Mouse (Mus musculus): ENCODE results near the gene Olfr1388. TPM values are rescaled to one million over a fixed set of nuclear protein-coding genes. Genes with fewer than 3 reads are reported as not detected.

Gene Olfr1388
- 0.06 and 0.53 TPM in 2 replicates for polyA plus RNA-seq (2012; rRNA removed; ENCODE audit: low replicate concordance)

GRCm38 (mm10) chr11:49436411-49436810 lies at the start of gene Olfr1388:
TSS of gene Olfr1388 (plus strand) at chr11:49436624.

GRCm38 (mm10) chr11:49422767-49423166 lies 13.7 kb upstream of the Olfr1388 start, which contains the start of gene Olfr1389:
TSS of gene Olfr1389 (plus strand) at chr11:49423067.

DNA sequence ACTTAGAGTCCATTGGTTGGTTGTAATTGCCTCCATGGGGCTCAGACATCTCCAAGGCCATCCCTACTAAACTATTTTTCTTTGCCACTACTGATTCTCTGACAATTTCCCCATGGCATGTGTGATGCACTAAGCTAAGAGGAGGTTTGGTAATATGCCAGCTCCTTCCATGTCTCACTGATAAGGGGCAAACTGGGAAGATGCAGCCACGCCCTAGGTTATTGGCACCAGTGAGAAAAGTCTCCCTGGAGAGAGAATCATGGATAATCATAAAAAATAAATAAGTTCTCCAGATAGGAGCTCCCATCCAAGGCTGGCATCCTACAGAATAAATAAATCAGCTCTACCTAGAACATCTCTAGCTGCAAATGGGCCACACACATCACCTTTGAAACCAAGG lies 18.6 kb downstream of the Olfr1388 start, which contains the start of gene Olfr1387:
TSS of gene Olfr1387 (plus strand) at position 301 of the 400 bp plus-strand sequence.

DNA sequence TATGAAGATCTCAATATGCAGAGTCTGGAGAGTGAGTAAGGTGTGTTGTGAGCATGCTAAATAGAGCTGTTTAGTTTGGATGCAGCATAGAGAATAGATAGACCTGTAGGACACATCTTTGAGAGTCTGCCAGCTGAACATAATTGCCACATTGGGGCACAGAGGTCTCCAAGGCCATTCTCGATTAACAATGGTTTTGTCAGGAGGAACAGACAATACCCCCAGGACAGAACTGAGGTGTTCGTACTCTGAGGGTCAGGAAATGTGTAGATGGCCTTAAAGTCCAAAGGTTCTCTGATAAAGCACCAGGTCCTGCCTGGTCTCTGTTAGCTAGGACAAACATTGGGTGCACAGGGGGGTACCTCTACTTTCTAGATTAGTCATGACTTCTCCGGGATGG lies 28.3 kb downstream of the Olfr1388 start, which contains the start of gene Olfr1386:
TSS of gene Olfr1386 (plus strand) at position 301 of the 400 bp plus-strand sequence.

GRCm38 (mm10) chr11:49488770-49489169 lies 52.3 kb downstream of the Olfr1388 start, which contains the start of gene Olfr1385:
TSS of gene Olfr1385 (plus strand) at chr11:49489070.

Other genes with a start within 250 kb of the Olfr1388 start
- gene Btnl9, start 249.5 kb upstream of the Olfr1388 start, polyA plus RNA-seq (2012; rRNA removed; ENCODE audit: low replicate concordance) = 35.1 and 63.1 TPM in 2 replicates
- 2.8 and 3.1 TPM in 2 replicates for gene Zfp62, start 233.3 kb upstream of the Olfr1388 start, polyA plus RNA-seq (2012; rRNA removed; ENCODE audit: low replicate concordance)
- gene Mgat1, start 192.4 kb upstream of the Olfr1388 start, polyA plus RNA-seq (2012; rRNA removed; ENCODE audit: low replicate concordance) = 152 and 226 TPM in 2 replicates
- gene Olfr1393, start 158.3 kb upstream of the Olfr1388 start, polyA plus RNA-seq (2012; rRNA removed; ENCODE audit: low replicate concordance) = 0.13 and 0.14 TPM in 2 replicates
- 0.04 TPM in 1 of 2 replicates, not detected in the other for gene Olfr1392, start 151.3 kb upstream of the Olfr1388 start, polyA plus RNA-seq (2012; rRNA removed; ENCODE audit: low replicate concordance)
- not detected in 2 replicates for gene Olfr10, start 131.9 kb upstream of the Olfr1388 start, polyA plus RNA-seq (2012; rRNA removed; ENCODE audit: low replicate concordance)
- gene Olfr1391, start 113.9 kb upstream of the Olfr1388 start, polyA plus RNA-seq (2012; rRNA removed; ENCODE audit: low replicate concordance) = not detected in 2 replicates
- gene Olfr1390, start 101.4 kb upstream of the Olfr1388 start, polyA plus RNA-seq (2012; rRNA removed; ENCODE audit: low replicate concordance) = not detected in 2 replicates
- not detected in 2 replicates for gene Olfr1389, start 13.6 kb upstream of the Olfr1388 start, polyA plus RNA-seq (2012; rRNA removed; ENCODE audit: low replicate concordance)
- not detected in 2 replicates for gene Olfr1387, start 18.7 kb downstream of the Olfr1388 start, polyA plus RNA-seq (2012; rRNA removed; ENCODE audit: low replicate concordance)
- not detected in 2 replicates for gene Olfr1386, start 28.4 kb downstream of the Olfr1388 start, polyA plus RNA-seq (2012; rRNA removed; ENCODE audit: low replicate concordance)
- gene Olfr1385, start 52.4 kb downstream of the Olfr1388 start, polyA plus RNA-seq (2012; rRNA removed; ENCODE audit: low replicate concordance) = not detected in 2 replicates
- not detected in 2 replicates for gene Olfr1384, start 70.1 kb downstream of the Olfr1388 start, polyA plus RNA-seq (2012; rRNA removed; ENCODE audit: low replicate concordance)
- gene Olfr1383, start 83.0 kb downstream of the Olfr1388 start, polyA plus RNA-seq (2012; rRNA removed; ENCODE audit: low replicate concordance) = not detected in 2 replicates
- gene Olfr1382, start 91.6 kb downstream of the Olfr1388 start, polyA plus RNA-seq (2012; rRNA removed; ENCODE audit: low replicate concordance) = not detected in 2 replicates
- not detected in 2 replicates for gene Olfr1381, start 106.8 kb downstream of the Olfr1388 start, polyA plus RNA-seq (2012; rRNA removed; ENCODE audit: low replicate concordance)
- not detected in 2 replicates for gene Olfr1380, start 120.3 kb downstream of the Olfr1388 start, polyA plus RNA-seq (2012; rRNA removed; ENCODE audit: low replicate concordance)
- 8.6 and 9.8 TPM in 2 replicates for gene Flt4, start 172.6 kb downstream of the Olfr1388 start, polyA plus RNA-seq (2012; rRNA removed; ENCODE audit: low replicate concordance)
- 1.7 and 1.9 TPM in 2 replicates for gene Scgb3a1, start 227.0 kb downstream of the Olfr1388 start, polyA plus RNA-seq (2012; rRNA removed; ENCODE audit: low replicate concordance)

All from mammary gland, adult 2 months (tissue).